Mouse (Mus musculus) CD8-positive naive resting alpha-beta T cell, adult 2 months (primary cell): Measurements from ENCODE around the gene Dram1.
"Not testable (repeated sequence)": the region's sequence is repeated elsewhere in the genome, so short reads cannot be mapped to it uniquely, and the experiment has no call there.

Experiments used
- DNase-seq, 2 experiments: peaks; one replicate each; pipeline ENCODE4 v3.0.0; 2022; ENCODE audit warnings: low read depth in 2 of 2, low spot score in 2 of 2

Gene Dram1

DNA sequence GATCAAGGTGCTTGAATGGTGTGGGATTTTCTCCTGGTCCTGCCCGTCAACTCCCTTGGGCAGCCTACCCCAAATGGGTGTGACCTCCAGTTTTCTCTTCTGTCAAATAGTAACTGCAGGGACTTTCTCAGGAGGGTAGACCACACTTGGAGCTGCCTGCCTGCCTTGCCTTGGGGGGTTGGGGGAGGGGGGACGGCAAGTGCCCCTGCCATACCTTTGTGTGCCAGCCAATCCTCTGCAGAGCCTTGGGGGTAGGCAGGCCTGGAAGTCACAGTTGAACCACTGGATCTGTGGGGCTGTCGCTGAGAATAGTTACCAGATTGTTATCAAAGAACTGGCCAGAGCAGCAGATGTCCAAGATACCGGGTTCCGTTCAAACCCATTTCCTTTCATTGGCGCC lies 7.4 kb upstream of the Dram1 start:
- DNase-seq = no peak

GRCm38 (mm10) chr10:88385758-88386157 lies 6.9 kb upstream of the Dram1 start:
- DNase-seq = no peak

- DNase-seq = no peak
These were observed 6.4 kb upstream of the Dram1 start for GRCm38 (mm10) chr10:88385290-88385689.

DNA sequence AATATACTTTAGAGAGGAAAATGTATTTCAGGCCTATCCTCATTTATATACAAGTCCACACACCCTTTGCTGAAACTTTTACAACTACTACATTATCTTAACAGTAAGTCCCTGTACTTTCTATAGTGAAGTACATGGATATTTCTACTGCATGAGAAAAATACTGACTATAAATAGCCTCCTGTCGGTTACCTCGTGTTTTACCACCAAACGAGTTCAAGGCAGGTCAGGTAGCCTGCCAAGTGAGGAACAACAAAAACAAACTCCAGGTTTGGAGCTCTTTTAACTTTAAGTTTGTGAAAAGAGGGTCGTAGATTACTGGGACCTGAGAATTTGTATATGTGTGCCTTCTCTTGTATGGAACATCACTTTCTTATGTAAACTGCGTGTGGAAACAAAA lies 5.2 kb upstream of the Dram1 start:
- DNase-seq = no peak

GRCm38 (mm10) chr10:88383479-88383878 lies 4.6 kb upstream of the Dram1 start:
- no peak for DNase-seq

DNA sequence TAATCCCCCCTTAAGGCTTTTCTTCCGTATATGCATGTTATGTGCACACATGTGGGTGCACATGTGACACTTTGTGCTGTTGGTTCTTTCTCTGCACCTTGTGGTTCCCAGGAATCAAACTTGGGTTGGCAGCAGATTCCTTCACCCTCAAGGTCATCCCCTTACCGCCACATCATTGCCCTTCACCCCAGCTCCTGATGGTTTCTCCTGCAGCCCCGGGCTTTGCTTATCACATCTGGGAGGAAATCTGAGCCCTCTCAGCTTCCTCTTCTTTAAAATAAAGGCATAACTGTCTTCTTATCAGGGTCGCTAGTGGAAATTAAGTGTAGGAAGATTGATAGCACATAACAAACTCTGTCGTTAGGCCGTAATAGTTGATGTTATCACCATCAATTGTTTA lies 3.1 kb upstream of the Dram1 start:
- no peak for DNase-seq

DNA sequence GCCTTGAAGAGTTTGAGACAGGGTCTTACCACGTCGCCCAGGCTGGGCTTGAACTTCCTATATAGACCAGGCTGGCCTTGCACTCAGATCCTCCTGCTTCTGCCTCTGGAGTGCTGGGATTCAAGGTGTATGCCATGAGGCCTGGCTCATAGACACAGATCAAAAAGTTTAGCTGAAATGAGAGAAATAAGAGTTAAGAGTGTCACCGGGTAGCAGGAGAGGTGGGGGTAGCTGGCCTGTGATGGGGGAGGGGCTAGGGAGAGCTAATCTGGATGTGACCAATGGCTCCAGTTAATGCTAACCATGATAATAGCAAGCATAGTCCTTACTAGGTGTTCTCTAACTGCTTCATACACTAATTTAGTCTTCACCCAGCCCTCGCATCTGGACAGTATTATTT lies 2.4 kb upstream of the Dram1 start:
- DNase-seq = no peak

DNA sequence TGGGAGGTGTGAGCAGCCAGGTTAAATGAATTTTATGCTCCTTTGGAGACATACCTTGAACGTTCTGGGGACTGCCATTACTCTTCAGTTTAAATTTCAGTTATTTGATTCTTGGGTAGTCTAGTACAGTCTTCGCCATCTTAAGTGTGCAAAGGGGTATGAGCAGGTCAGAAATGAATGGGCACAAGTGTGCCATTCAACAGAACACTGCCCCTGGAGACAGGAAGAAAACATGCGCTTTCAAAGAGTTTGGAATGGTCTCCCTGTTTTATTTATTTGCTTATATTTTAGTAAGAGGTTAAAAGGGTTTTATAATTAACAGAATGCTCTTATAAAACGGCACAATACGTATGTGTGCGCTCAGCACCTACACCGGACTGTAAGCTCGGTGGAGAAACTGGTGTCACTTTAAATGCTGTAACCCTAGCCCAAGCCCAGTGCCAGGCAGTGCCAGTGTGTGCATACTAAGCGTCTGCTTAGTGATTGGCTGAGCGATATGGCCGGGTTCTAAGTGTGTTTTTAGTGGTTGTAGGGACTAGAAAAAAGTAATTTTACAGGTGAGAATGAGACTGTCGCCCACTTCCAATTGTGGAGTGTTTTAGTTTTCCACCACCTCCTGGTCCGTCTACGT lies 1.7 kb upstream of the Dram1 start:
- DNase-seq = no peak

DNA sequence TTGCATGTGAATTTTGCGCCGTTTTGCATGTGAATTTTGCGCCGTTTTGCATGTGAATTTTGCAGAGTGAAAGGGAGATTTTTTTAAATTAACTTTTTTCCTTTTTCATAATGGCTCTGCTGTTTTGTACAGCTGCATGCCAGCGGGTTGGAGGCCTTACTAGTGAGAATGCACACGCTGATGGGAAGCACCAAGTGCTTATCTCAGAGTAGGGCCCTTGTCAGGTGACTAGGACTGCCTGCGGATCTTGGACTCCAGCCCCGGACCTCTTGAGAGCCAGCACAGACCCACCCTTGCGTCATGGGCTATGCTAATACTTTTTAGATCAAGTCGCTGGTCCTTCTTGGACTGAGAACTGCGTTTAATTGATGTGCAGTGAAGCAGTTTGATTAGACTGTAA lies 1.1 kb upstream of the Dram1 start:
- no peak for DNase-seq

DNA sequence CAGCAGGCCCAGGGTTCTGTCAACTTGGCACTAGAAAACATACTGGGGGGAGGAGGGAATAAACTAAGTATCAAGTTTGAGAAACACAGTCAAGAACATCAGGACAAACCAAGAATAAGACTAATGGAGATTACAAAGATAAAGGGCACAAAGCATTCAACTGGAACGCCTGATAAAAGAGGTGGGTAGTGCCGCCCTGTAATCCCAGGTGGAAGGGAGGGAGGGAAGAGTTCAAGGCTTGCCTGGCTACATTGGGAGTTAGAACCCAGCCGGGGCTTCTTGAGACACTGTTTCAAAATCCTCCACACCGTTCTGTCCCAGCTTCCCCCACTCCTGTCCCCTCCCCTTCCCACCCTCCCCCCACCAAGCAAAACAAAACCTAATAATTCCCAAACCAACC lies 1.2 kb downstream of the Dram1 start:
- no peak for DNase-seq

DNA sequence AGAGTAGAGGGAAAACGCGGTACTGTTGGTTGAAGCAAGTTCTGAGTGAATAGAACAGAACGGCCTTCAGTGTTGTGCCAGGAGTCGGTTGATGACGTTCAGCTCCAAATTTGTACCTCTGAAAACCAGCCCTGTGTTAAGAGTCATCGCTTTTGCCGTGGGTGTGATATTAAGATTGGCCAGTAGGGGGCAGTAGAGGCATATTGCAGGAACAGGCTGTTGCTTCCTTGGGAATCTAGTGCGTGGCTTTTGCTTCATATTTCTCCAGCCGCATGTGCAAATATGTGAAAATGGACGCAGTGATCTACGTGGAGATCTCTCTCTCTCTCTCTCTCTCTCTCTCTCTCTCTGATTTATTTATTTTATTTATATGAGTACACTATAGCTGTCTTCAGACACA lies 2.1 kb downstream of the Dram1 start:
- peak; percentile 89 to 90 for DNase-seq

- DNase-seq = no peak
These were observed 3.9 kb downstream of the Dram1 start for GRCm38 (mm10) chr10:88374984-88375383.

DNA sequence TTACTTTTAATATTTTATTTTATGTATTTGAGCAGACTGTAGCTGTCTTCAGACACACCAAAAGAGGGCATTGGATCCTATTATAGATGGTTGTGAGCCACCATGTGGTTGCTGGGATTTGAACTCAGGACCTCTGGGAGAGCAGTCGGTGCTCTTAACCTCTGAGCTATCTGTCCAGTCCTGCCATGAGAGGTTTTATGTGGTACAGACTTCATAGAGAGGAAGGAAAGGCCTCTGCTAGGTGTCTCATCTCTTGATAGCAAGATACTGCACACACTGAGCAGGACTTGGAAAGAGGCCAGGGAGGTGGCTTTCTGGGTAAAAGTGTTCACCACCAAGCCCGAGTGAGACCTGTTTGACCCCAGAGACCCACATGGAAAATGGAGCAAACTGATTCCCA lies 5.9 kb downstream of the Dram1 start:
- DNase-seq = not testable (repeated sequence)

GRCm38 (mm10) chr10:88372436-88372835 lies 6.4 kb downstream of the Dram1 start:
- DNase-seq = no peak

- peak in 1 of 2 experiments; percentile 46 for DNase-seq
These were observed 7.1 kb downstream of the Dram1 start for GRCm38 (mm10) chr10:88371793-88372192.

- DNase-seq = no peak
These were observed 9.6 kb downstream of the Dram1 start for GRCm38 (mm10) chr10:88369233-88369632.

- DNase-seq = no peak
These were observed 14.7 kb downstream of the Dram1 start for GRCm38 (mm10) chr10:88364221-88364620.

GRCm38 (mm10) chr10:88362218-88362617 lies 16.7 kb downstream of the Dram1 start:
- no peak for DNase-seq

- DNase-seq = peak; percentile 32 to 42
These were observed 21.8 kb downstream of the Dram1 start for GRCm38 (mm10) chr10:88356983-88357559.

GRCm38 (mm10) chr10:88356114-88356982 lies 22.5 kb downstream of the Dram1 start:
- no peak for DNase-seq

DNA sequence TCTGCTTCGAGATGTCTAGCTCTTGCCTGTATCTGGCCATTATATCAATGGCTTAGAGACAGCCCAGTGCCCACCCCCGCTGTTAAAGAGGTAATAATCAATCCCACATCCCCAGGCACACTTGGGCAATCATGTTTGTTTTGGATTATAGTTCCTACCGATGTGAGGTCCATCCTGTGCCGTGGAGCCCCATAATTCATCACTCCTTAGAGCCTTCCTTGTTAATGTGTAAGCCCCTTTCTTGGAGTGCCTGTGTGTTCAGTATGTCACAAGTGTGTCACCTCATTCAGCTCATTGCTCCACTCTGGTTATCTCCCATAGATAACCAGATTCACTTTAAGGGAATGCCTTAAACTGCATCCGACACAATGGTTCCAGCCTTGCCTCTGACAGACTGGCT lies 24.3 kb downstream of the Dram1 start:
- no peak for DNase-seq

DNA sequence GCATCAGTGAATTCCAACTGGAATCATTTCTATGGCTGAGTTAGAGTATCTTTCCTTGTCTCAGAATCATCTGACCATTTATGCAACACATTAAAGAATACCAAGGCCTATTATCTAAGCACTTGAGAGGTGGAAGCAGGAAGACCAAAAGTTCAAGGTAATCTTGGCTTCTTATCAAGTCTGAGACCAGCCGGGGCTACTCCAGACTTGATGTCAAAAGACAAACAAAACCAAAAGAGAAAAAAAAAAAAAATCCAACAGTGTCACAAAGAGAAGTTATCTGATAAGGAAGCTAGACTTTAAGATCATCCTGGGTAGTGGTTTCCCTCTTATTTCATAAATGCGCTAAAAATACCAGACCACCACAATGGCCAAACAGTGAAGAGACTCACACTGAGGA lies 26.3 kb downstream of the Dram1 start:
- DNase-seq = no peak
